Mouse (Mus musculus) hindbrain, embryonic 12.5 days (tissue): ENCODE data around the gene Gdi2. TPM values are rescaled to one million over a fixed set of nuclear protein-coding genes. Genes with fewer than 3 reads are reported as not detected.

ENCODE experiments used
- ATAC-seq: fragments of 200-750 bp; cut with Nextera tagmentation; 2 replicates; pipeline ENCODE4 v1.8.0; 2017; ENCODE audit warnings: moderate TSS enrichment; ENCODE audit not compliant: low FRiP score
- H3K27ac ChIP-seq: fragments of 300-500 bp; sonication (generic); 2 replicates; pipeline ENCODE4 v1.5.1; 2016; ENCODE audit warnings: mild to moderate bottlenecking
- H3K27me3 ChIP-seq: fragments of 300-500 bp; sonication (generic); 2 replicates; pipeline ENCODE4 v1.6.1; 2016; ENCODE audit warnings: mild to moderate bottlenecking
- H3K36me3 ChIP-seq: fragments of 300-500 bp; sonication (generic); 2 replicates; pipeline ENCODE4 v1.6.1; 2016; ENCODE audit warnings: mild to moderate bottlenecking
- H3K4me1 ChIP-seq: fragments of 300-500 bp; sonication (generic); 2 replicates; pipeline ENCODE4 v1.6.1; 2016
- H3K4me2 ChIP-seq: fragments of 300-500 bp; sonication (generic); replicated peaks from 2 replicates; pipeline ENCODE4 v1.6.1; 2016; ENCODE audit warnings: mild to moderate bottlenecking
- H3K4me3 ChIP-seq: fragments of 300-500 bp; sonication (generic); 2 replicates; pipeline ENCODE4 v1.5.1; 2016; ENCODE audit warnings: mild to moderate bottlenecking
- H3K9ac ChIP-seq: fragments of 300-500 bp; sonication (generic); 2 replicates; pipeline ENCODE4 v1.6.1; 2016; ENCODE audit warnings: mild to moderate bottlenecking, moderate library complexity
- H3K9me3 ChIP-seq: fragments of 300-500 bp; sonication (generic); replicated peaks from 2 replicates; pipeline ENCODE4 v1.6.1; 2016; ENCODE audit warnings: mild to moderate bottlenecking
- WGBS: fragments of 180-500 bp; shearing (Covaris S2); methylation state at CpG from one replicate; pipeline ENCODE4 v1.1.7; 2016; 5-methylcytosine and 5-hydroxymethylcytosine counted together
- polyA plus RNA-seq: library from polyadenylated mRNA; unstranded; fragments of >200 nt; fragmentation: Nextera tagmentation; extraction: Ambion mirVana; gene quantifications from 2 replicates; pipeline ENCODE4 v1.2.1, GENCODE M21; 2016

The Gdi2 gene
- polyA plus RNA-seq, 1 experiment from 2014 or later = 426 TPM

GRCm38 (mm10) chr13:3532451-3532850 is 5.4 kb upstream of the Gdi2 start:
- no peak overlapping the region for H3K9ac ChIP-seq
- no peaks in the 10 kb centered on the region for H3K9me3 ChIP-seq
- no peak overlapping the region for H3K4me2 ChIP-seq
- no peak overlapping the region for H3K27ac ChIP-seq
- no peak for ATAC-seq
- H3K4me3 ChIP-seq = no peak overlapping the region
- no peaks in the 10 kb centered on the region for H3K36me3 ChIP-seq
- H3K27me3 ChIP-seq = no peaks in the 10 kb centered on the region
- 80% methylated on average over 4 of the region's 4 CpGs for WGBS
- peaks cover 5% of the 10 kb centered on the region; the same call in 1 of the 2 replicates for H3K4me1 ChIP-seq

GRCm38 (mm10) chr13:3534146-3534545 is 3.7 kb upstream of the Gdi2 start:
- 94% methylated on average over 4 of the region's 4 CpGs for WGBS

GRCm38 (mm10) chr13:3538223-3538968 is 533 bp downstream of the Gdi2 start:
- Histone ChIP-seq H3K36me3 (no peaks in the 10 kb centered on the region), H3K9me3 (no peaks in the 10 kb centered on the region), H3K9ac (peak overlapping the region; percentile 97), H3K4me1 (peaks cover 26% of the 10 kb centered on the region), H3K4me2 (peak overlapping the region; percentile 83), H3K27ac (peak overlapping the region; percentile 98), H3K4me3 (peak overlapping the region; percentile 93), H3K27me3 (no peaks in the 10 kb centered on the region)
- WGBS = under 1% methylated on average over 59 of the region's 59 CpGs
- ATAC-seq = peak; percentile 73

More at GRCm38 (mm10) chr13:3534146-3534545, 3.7 kb upstream of the Gdi2 start:
- Histone ChIP-seq H3K4me1 (peaks cover 5% of the 10 kb centered on the region), H3K36me3 (no peaks in the 10 kb centered on the region), H3K27me3 (no peaks in the 10 kb centered on the region), H3K4me3 (no peak overlapping the region), H3K27ac (no peak overlapping the region), H3K9me3 (no peaks in the 10 kb centered on the region), H3K9ac (no peak overlapping the region), H3K4me2 (no peak overlapping the region)
- ATAC-seq = no peak

GRCm38 (mm10) chr13:3538969-3539562 is 1.2 kb downstream of the Gdi2 start:
- WGBS = 2% methylated on average over 15 of the region's 15 CpGs
- no peaks in the 10 kb centered on the region for H3K27me3 ChIP-seq
- H3K4me1 ChIP-seq = peaks cover 26% of the 10 kb centered on the region
- peak overlapping the region; percentile 97 for H3K9ac ChIP-seq
- H3K9me3 ChIP-seq = no peaks in the 10 kb centered on the region
- ATAC-seq = no peak
- peak overlapping the region; percentile 93 for H3K4me3 ChIP-seq
- H3K4me2 ChIP-seq = peak overlapping the region; percentile 83
- H3K36me3 ChIP-seq = no peaks in the 10 kb centered on the region
- H3K27ac ChIP-seq = peak overlapping the region; percentile 98

- H3K27ac ChIP-seq = no peak overlapping the region
- H3K4me1 ChIP-seq = peaks cover 26% of the 10 kb centered on the region
- H3K9ac ChIP-seq = 0 out of 2 replicates have a peak overlapping the region, but pooled peaks have one; percentile 27
- 29% methylated on average over 2 of the region's 2 CpGs for WGBS
- no peak for ATAC-seq
- H3K27me3 ChIP-seq = no peaks in the 10 kb centered on the region
- H3K36me3 ChIP-seq = no peaks in the 10 kb centered on the region
- peak overlapping the region; percentile 83 for H3K4me2 ChIP-seq
- peak overlapping the region; percentile 93 for H3K4me3 ChIP-seq
- no peaks in the 10 kb centered on the region for H3K9me3 ChIP-seq
Measured at GRCm38 (mm10) chr13:3540166-3540565, 2.3 kb downstream of the Gdi2 start.

GRCm38 (mm10) chr13:3541159-3541782 is 3.4 kb downstream of the Gdi2 start:
- H3K27me3 ChIP-seq = no peaks in the 10 kb centered on the region
- no peaks in the 10 kb centered on the region for H3K9me3 ChIP-seq
- H3K4me1 ChIP-seq = peaks cover 26% of the 10 kb centered on the region
- peak overlapping the region; percentile 19; the same call in 1 of the 2 replicates for H3K4me2 ChIP-seq
- no peak overlapping the region for H3K4me3 ChIP-seq
- no peak overlapping the region for H3K27ac ChIP-seq
- H3K36me3 ChIP-seq = no peaks in the 10 kb centered on the region
- WGBS = 75% methylated on average over 2 of the region's 2 CpGs
- no peak for ATAC-seq
- no peak overlapping the region for H3K9ac ChIP-seq

GRCm38 (mm10) chr13:3544077-3544874 is 6.4 kb downstream of the Gdi2 start:
- H3K4me1 ChIP-seq = peaks cover 20% of the 10 kb centered on the region
- no peak overlapping the region for H3K4me2 ChIP-seq
- H3K27me3 ChIP-seq = no peaks in the 10 kb centered on the region
- no peak overlapping the region for H3K4me3 ChIP-seq
- WGBS = 92% methylated on average over 4 of the region's 4 CpGs
- H3K27ac ChIP-seq = no peak overlapping the region
- no peak for ATAC-seq
- no peaks in the 10 kb centered on the region for H3K9me3 ChIP-seq
- no peak overlapping the region for H3K9ac ChIP-seq
- 0 out of 2 replicates have a peak, but pooled peaks cover 9% of the 10 kb centered on the region for H3K36me3 ChIP-seq

- H3K27me3 ChIP-seq = no peaks in the 10 kb centered on the region
- no peaks in the 10 kb centered on the region for H3K9me3 ChIP-seq
- 75% methylated on average over 5 of the region's 5 CpGs for WGBS
- no peak overlapping the region for H3K4me2 ChIP-seq
- no peak overlapping the region for H3K9ac ChIP-seq
- no peak for ATAC-seq
- H3K4me1 ChIP-seq = peaks cover 15% of the 10 kb centered on the region
- peaks cover 11% of the 10 kb centered on the region; the same call in 1 of the 2 replicates for H3K36me3 ChIP-seq
- H3K4me3 ChIP-seq = no peak overlapping the region
- H3K27ac ChIP-seq = no peak overlapping the region
Measured at GRCm38 (mm10) chr13:3544925-3545324, 7.1 kb downstream of the Gdi2 start.

GRCm38 (mm10) chr13:3547410-3547809 is 9.5 kb downstream of the Gdi2 start:
- Histone ChIP-seq H3K4me1 (no peaks in the 10 kb centered on the region), H3K4me2 (no peak overlapping the region), H3K9ac (no peak overlapping the region), H3K27me3 (no peaks in the 10 kb centered on the region), H3K27ac (no peak overlapping the region), H3K9me3 (no peaks in the 10 kb centered on the region), H3K36me3 (peaks cover 17% of the 10 kb centered on the region; the same call in 1 of the 2 replicates), H3K4me3 (no peak overlapping the region)
- WGBS = 92% methylated on average over 3 of the region's 3 CpGs
- ATAC-seq = no peak

GRCm38 (mm10) chr13:3547856-3548255 is 10.0 kb downstream of the Gdi2 start:
- Histone ChIP-seq H3K27ac (no peak overlapping the region), H3K4me2 (no peak overlapping the region), H3K9me3 (no peaks in the 10 kb centered on the region), H3K4me1 (no peaks in the 10 kb centered on the region), H3K27me3 (no peaks in the 10 kb centered on the region), H3K36me3 (peaks cover 20% of the 10 kb centered on the region), H3K4me3 (no peak overlapping the region), H3K9ac (no peak overlapping the region)
- 94% methylated on average over 6 of the region's 6 CpGs for WGBS
- ATAC-seq = no peak

GRCm38 (mm10) chr13:3563130-3563529 is 25.3 kb downstream of the Gdi2 start:
- no peak overlapping the region for H3K4me3 ChIP-seq
- no peak overlapping the region for H3K9ac ChIP-seq
- no peaks in the 10 kb centered on the region for H3K9me3 ChIP-seq
- H3K27ac ChIP-seq = no peak overlapping the region
- no peaks in the 10 kb centered on the region for H3K4me1 ChIP-seq
- H3K27me3 ChIP-seq = no peaks in the 10 kb centered on the region
- peaks cover 45% of the 10 kb centered on the region for H3K36me3 ChIP-seq
- H3K4me2 ChIP-seq = no peak overlapping the region
- no peak for ATAC-seq
- 94% methylated on average over 1 of the region's 1 CpGs for WGBS

GRCm38 (mm10) chr13:3563953-3564352 is 26.1 kb downstream of the Gdi2 start:
- H3K4me1 ChIP-seq = no peaks in the 10 kb centered on the region
- no peaks in the 10 kb centered on the region for H3K9me3 ChIP-seq
- WGBS = 94% methylated on average over 2 of the region's 2 CpGs
- no peak overlapping the region for H3K27ac ChIP-seq
- peaks cover 50% of the 10 kb centered on the region for H3K36me3 ChIP-seq
- no peak overlapping the region for H3K9ac ChIP-seq
- no peak overlapping the region for H3K4me3 ChIP-seq
- H3K4me2 ChIP-seq = no peak overlapping the region
- ATAC-seq = no peak
- H3K27me3 ChIP-seq = no peaks in the 10 kb centered on the region
